Mouse (Mus musculus): ENCODE data around the gene Tnpo3.
A peak's percentile ranks its signal among the peaks of the same experiment; 100 is the strongest.

The Tnpo3 gene

DNA sequence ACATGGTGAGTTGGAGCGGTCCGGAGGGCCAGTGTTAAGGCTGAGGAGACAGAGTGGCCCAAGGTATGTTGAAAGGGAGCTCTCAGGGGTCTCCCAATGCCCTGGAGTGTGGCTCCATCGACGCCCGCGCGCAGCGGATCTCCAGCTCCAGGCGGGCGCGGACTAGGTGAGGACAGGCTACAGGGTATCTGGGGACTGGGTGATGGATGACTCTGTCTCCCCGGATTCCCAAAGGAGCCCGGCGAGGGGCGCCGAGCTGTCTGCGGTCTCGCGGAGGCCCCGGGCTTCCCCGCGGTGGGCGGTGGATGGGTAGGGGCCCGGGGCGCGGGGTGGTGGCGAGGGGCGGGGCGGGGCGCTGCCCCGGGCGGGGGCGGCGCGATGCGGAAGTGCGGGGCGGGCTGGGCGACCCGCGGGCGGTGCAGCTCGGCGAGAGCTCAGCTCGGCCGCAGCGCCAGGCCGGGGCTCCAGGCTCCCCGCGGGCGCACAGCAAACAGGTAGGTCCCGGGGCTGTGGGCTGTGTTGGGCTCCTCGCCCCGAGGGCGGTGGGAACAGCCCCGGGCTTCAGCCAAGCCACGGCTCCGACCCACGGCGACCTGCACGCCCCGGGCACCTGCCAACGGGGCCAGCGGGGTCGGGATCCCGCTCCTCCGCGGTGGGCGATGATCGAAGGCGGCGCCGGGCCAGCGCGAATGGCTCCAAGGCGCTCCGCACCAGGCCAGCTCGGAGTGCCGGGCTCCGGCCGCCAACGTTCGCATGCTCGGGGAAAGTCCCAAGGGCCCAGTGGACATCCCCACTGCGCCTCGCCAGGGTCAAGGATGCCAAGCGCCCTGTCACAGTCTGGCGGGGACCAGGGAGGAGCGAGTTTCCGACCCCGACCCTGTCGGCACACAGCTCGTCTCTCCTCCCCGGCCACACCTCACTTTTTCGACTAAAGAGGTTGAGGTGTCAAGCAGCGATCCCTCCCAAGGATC lies 83.1 kb downstream of the Tnpo3 start, which contains the start of gene Irf5:
Gene Irf5 (plus strand): TSS at position 345 of the 971 bp plus-strand sequence.
- DNase-seq: peak; percentile 68 to 77

- DNase-seq: peak; percentile 80
Observed at GRCm38 (mm10) chr6:29525256-29525655, 84.4 kb downstream of the Tnpo3 start.

- peak; percentile 82 to 88 for DNase-seq
Observed at GRCm38 (mm10) chr6:29524034-29524489, 85.6 kb downstream of the Tnpo3 start.

GRCm38 (mm10) chr6:29523301-29524033 lies 86.2 kb downstream of the Tnpo3 start:
- DNase-seq: peak; percentile 56 to 63

- DNase-seq: no peak
Observed at GRCm38 (mm10) chr6:29522626-29523300, 86.9 kb downstream of the Tnpo3 start.

DNA sequence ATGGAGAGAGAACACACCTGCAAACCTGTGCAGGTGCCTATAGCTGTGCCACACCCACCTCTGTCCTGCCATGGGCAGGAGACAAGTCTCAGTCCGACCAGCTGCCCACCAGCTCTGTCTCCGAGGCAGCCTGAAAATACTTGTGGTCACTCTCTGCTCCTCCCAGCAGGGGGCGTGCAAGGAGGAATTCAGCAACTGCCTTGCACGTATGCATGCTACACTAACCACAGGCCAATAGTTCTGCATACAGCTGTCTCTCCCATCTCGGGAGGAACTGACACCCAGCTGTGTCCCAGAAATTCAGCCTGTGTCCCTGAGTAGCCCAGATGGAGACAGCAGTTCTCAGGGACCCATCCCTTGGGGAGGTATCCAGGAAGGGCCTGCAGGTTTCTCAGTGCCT lies 92.5 kb downstream of the Tnpo3 start:
- DNase-seq: peak; percentile 92 to 93

DNA sequence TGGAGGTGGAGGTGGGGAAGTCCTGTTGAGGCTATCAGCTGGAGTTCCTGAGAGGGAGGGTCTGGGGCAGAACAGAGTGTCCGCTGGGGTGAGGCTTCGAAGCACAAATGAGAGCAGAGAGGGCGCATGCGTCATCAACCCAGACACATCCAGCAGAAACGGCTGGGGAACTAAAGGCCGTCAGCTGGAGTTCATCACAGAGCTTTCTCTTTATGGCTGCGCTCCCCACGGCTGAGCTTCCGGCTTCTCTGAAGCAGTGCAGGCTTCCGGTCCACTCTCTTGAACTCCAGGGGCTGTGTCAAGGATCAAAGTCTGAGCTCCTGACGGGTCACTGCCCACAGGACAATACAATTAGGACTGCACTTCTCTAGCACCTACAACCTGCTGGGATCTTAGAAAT lies 96.4 kb downstream of the Tnpo3 start:
- DNase-seq: peak; percentile 38 to 44

DNA sequence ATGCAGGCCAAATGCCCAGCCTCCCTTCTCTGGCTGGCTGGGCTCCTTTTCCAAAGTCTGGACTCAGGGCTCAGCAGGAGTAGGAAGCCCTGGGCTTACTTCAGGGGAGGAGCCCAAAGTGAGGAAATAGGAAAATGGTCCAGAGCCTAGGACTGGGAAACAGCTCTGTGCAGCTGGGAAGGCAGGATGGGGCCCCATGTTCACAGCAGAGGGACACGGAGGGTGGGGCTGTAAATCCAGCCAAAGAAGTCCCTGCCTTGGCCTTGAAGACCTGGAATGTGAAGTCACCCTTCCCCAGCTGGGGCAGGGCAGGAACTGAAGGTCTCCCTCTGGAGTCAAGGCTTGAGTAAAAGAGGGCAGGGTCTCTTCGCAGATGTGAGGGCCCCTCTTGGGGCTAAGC lies 100.6 kb downstream of the Tnpo3 start:
- DNase-seq: no peak

GRCm38 (mm10) chr6:29507447-29508309 lies 102.0 kb downstream of the Tnpo3 start, which contains the start of gene Kcp:
Kcp (minus strand) TSS chr6:29507952.
- DNase-seq: peak; percentile 16 to 23

- no peak for DNase-seq
Observed at GRCm38 (mm10) chr6:29506834-29507233, 102.9 kb downstream of the Tnpo3 start.

DNA sequence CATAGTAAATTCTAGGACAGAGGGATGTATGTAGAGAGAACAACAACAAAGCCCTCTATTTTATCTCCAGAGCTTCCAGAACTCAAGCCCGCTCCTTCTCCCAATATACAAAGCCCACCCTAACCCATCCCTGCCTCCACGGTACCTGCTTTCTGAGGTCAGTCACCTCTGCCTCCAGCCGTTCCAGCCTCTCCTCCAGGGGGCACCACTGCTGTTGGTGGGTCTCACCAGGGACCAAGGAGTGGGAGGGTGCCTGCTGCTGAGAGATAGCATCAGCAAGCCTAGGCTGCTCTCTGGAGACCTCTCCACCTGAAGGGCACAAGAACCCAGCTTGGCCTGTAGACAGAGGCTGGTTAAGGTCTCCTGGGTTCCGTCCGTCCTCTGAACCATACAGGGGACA lies 104.2 kb downstream of the Tnpo3 start:
- peak; percentile 36 to 42 for DNase-seq

GRCm38 (mm10) chr6:29501599-29501998 lies 108.1 kb downstream of the Tnpo3 start:
- DNase-seq: no peak

DNA sequence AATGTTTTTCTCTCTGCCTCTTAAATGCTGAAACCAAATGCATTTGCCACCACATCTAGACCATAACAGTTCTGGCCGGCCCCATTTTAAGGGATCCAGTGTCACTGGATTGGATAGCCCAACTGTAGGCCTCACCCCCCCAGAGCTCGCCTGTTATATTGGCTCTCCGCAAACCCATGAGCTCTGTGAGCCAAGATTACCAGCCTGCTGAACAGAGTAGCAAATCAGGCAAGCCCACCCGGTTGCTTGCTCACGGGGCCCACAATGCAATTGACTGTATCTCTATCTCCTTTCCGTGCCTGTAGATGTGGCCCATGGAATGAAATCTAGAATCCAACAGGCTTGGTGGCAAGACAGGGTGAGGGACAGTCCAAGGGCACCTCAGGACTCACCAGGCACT lies 108.9 kb downstream of the Tnpo3 start:
- DNase-seq: no peak

GRCm38 (mm10) chr6:29500177-29500576 lies 109.5 kb downstream of the Tnpo3 start:
- DNase-seq: no peak

DNA sequence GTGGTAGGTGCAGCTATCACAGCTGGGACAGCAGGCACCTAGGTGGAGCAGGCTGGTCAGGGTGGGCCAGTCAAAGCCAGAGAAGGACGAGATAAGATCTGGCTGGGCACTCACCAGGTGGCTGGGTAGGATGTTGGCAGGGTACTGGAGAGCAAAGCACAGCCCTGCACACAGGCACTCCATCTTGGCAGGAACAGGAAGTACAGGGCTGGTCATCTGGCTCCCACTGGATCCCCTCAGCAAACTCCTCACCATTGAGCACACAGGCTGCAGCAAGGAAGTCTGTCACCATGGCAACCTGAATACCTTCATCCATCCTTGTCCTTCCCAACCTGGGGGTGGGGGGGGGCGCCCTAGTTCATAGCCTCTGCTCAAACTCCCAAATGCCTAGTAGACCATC lies 111.9 kb downstream of the Tnpo3 start:
- no peak for DNase-seq

DNA sequence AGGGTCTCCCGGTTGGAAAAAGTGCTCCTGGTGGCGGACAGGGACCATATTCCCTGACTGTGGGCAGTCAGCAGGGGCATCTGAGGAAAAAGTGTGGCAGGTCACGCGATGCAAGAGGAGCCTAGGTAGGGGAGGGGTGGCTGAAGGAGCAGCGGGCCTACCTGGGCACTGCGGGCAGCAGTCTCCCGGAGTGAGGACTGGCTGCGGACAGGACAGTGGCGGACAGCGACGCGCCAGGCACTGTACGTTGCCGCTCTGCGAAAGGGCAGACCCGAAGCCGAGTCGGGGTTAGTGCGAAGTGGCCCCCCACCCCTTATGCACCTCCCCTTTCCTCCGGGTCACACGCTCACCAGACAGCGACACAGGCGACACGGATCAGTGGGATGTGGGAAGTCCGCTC lies 113.4 kb downstream of the Tnpo3 start:
- DNase-seq: no peak

DNA sequence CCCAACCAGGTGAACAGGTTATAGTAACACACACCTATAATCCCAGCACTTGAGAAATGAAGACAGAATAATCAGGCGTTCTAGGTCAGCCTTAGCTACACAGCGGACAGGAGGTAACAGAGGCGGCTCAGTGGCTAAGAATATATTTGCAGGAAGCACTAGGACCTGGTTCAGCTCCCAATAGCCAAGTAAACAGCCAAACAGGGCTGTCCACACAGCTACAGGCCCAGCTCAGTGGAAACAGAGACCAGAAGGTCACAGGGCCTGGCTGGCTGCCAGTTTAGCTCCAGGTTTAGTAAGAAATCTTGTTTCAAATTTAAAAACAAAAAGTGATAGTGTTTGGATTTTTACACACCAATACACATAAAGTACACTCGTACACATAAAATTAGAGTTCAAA lies 115.6 kb downstream of the Tnpo3 start:
- no peak for DNase-seq
